Mouse (Mus musculus) telencephalon, adult 2 months (tissue): Measurements from ENCODE around the gene Ddx28.

Source experiments
- DNase-seq: peaks from one replicate; pipeline ENCODE4 v3.0.0-alpha.2; 2011; ENCODE audit warnings: low read depth, low spot score

The Ddx28 gene

DNA sequence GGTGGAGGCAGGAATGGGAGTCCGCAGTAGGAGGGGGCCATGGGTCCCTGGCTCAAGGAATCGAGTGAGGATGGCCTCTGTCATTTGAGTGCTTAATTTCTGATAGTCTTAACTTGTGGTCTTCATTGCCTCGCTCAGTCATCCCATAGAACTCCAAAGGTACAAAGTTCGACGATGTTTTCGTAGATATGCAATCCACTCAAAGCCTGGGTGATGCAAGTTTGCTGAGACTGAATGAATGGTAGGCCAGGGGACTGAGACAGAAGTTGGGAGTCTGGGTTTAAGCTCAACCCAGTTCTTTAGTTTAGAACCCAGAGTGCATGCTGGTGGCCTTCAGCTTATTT is at the start of gene Ddx28:
Ddx28 (minus strand) TSS at position 240 of the 344 bp plus-strand sequence.
- DNase-seq = no peak

- no peak for DNase-seq
These were observed 48.8 kb upstream of the Ddx28 start for GRCm38 (mm10) chr8:106060521-106060920.

DNA sequence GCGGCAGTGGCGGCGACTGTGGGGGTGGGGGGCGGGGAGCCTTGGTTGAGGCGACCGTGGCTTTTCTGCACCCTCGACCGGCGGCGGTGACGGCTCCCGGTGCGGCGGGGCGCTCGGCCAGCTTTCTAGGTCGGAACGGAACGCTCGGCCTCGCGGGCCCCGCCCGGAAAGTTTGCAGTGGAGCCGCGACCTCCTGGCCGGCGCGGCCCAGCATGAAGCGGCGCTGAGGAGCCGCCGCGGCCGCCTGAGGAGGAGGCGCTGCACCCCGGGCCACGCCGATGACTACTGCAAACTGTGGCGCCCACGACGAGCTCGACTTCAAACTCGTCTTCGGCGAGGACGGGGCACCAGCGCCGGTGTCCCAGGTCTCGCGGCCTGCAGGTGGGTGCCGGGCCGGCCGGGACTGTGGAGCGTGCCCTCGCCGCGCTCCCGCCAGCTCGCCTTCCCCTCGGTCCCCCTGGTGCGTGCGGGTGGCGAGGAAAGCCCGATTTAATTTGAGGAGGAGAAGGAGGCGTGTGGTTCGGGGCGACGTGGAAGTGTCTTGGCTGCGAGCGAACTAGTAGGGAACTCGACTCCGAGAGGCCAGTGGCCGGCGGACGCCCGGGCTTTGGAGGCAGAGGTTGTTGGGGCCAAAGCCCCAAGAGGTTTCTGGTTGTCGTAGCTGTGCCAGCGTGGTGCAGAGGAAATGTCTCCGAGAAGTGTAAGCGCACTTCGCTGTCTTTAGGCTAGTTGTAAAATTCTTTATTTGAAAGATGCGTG is 48.1 kb upstream of the Ddx28 start:
- DNase-seq = no peak

- peak; percentile 96 for DNase-seq
These were observed 47.3 kb upstream of the Ddx28 start, which contains the start of gene Nfatc3 for GRCm38 (mm10) chr8:106058731-106059612. Gene Nfatc3, plus strand, starts transcription at chr8:106058840.

GRCm38 (mm10) chr8:106056455-106056982 is 44.8 kb upstream of the Ddx28 start:
- no peak for DNase-seq

DNA sequence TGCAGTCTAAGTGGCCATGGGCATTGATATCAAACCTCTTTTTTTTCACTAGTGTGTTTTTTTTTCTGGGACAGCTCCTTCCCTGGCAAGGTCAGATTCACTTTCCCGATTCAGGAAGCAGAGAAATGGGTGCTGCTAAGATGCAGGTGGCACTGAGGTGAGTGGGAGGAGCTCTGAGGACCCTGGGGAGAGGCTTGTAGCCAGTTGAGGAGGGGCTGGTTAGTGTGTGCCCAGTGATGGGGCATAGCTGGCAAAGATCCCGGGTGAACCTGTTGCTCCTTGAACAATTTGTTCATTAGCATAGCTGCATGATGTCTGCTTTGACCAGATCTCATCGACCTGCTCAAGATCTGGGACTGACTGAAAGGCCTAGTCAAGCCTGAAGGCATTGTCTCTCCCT is 43.4 kb upstream of the Ddx28 start:
- no peak for DNase-seq

DNA sequence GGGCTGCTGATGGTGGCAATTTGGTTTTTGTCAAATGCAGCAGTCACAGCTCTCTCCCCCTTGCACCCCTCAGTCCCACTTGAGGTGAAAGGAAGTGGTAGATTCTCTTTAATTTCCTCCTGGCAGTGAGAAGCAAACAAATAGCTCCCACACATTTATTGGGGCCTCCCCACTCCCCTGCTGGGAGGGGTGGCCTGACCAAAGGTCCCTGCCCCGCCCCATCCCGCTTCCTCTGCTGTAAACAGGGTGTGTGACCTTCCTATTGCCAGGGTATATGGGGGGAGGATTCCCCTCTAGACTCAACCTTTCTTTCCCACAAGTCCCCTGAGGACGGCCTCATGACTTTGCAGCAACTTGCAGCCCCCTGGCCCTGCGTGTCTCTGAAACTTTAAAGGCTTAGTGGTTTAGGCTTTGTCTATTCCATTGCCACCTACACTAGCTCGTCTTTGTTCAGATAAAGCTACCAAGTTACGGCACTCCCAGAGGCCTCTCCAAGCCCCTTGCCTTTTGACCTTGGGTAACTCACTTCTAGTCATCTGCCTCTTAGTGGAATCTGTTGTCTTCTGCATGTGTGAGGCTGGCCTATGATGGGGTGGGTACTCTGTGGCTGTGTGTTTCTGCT is 42.6 kb upstream of the Ddx28 start:
- no peak for DNase-seq

- no peak for DNase-seq
These were observed 40.9 kb upstream of the Ddx28 start for GRCm38 (mm10) chr8:106052510-106053089.

DNA sequence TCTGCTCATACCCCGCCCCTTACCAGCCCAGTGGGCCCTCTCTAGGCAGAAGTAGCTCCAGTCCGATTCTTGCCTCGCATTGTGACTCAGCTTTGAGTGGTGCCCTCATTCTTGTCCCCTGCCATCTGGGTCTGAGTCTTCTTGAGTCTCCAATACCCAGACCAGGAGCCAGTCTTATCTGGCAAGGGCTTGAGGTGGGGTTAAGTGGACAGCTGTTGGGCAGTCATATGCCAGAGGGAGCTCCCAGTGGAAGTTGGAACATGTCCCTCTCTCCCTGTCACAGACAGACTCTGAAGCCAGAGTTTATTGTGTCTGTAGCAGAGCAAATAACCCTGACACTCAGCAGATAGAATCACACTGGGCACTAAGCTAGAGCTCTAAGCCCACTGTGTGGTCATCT is 39.4 kb upstream of the Ddx28 start:
- no peak for DNase-seq

- DNase-seq = no peak
These were observed 38.2 kb upstream of the Ddx28 start for GRCm38 (mm10) chr8:106049840-106050239.

DNA sequence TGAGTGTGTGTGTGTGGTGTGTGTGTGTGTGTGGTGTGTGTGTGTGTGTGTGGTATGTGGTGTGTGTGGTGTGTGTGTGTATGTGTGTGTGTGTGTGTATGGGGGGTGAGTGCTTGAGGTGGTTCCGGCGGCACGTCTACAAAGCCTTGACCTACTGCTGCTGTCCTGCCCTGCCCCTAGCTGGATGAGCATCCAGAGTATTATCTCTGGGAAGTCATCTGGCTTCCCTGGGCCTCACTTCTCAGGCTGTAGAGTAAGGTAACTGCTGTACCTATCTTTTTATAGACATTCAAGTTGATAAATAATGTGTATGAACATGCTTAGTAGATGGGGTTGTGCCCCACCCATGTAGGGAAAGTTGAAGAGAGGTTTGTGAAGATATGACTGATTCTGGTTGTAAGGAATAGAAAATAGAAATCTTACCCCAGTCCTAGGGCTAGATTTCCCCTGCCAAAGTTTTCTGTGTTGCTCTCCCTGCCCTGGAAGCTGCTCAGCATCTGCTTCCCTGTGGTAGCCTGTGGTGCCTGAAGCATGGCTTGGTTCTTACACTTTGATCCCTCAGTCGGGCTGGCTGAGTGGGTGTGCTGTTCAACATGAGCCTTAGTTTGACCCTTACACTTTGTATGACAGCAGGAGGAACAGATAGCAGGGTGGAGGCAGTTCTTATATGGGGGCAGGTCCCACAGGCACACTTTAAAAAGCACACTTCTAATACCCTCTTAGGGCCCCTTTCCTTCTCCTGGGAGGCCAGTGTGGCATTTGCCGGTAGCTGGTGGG is 36.4 kb upstream of the Ddx28 start:
- no peak for DNase-seq

DNA sequence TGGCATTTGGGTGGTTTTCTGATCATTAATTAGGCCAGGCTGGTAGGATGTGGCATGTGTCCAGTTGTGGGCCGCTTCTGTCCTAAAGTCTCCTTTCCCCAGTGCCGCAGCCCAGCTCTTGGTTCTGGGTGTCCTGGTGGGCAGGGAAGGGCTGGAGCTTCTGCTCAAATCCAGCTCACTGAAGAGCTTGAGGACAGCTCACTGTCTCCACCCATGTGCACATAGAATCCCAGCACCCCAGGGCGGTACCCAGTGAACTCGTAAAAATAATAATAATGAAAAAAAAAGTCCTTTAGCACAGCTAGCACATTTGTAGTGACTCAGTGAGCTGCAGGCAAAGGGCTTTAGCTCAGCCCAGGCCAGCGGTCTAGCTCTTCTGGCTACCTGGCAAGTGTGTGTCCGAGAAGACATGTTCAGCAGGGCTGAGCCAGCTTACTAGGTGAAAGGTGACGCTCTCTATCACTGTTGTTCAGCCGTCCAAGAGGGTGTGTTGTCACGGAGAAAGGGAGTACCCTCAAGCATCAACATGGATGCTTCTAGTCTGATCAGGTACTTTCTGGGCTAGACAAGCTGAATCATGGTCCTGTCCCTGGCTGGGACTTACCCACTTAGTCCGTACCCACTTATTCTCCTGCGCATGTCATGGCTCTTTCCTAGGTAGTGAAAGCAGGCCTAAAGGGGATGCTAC is 35.3 kb upstream of the Ddx28 start:
- no peak for DNase-seq

GRCm38 (mm10) chr8:106044151-106044550 is 32.5 kb upstream of the Ddx28 start:
- no peak for DNase-seq

DNA sequence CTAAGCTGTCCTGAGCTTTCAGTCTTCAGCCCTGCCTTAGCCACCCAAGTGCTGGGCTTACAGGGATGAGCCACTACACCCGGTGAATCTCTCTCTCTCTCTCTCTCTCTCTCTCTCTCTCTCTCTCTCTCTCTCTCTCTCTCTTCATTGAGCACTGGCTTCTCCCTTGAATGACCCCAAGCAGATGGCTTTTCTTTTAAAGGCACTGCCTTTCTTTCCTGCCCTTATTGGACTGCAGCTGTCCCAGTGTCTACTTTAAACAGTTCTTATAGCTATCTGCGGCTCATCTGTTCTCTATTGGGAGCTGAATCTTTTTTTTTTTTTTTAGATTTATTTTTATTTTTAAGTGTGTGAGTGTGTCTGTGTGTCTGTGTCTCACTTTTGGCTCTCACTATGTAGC is 31.4 kb upstream of the Ddx28 start:
- no peak for DNase-seq

DNA sequence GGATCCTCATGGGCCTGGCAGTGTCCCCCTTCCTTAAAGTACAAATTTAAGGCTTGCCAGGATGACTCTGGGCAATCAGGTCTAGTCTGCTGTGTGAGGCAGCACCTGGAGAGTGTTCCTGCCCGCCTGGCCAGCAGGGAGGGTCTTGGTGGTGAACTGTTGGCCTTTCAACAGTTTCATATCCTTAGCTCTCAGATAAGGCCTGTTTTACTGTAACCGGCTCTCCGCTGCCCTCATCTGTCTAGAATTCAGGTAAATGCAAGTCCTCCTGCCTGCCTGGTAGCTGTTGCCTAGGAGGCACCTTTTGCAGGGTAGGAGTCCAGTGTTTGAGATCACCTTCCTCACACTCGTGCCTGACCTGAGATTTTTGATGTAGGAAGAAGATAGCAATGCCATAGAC is 28.5 kb upstream of the Ddx28 start:
- DNase-seq = no peak

- DNase-seq = no peak
These were observed 27.9 kb upstream of the Ddx28 start for GRCm38 (mm10) chr8:106039605-106040004.

DNA sequence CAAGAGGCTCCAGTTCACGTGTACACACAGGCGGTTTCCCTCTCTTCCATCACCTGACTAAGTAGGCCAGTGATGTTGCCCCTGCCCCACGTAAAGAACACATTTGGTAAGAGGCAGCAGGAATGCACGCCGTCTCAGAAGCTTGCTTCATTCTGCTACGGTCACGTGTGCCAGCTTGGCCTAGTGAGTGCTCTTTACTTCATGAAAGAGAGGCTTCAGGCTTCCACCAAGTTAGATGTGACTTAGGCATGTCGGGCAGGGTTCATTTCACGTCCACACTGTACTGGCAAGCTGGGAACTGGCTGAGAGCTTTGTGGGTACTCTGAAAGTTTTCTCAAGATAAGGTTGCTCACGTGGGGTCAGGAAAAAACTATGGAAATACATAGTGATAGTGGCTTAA is 27.0 kb upstream of the Ddx28 start:
- DNase-seq = no peak

GRCm38 (mm10) chr8:106022483-106022882 is 10.8 kb upstream of the Ddx28 start:
- DNase-seq = peak; percentile 31

- no peak for DNase-seq
These were observed 6.4 kb upstream of the Ddx28 start for GRCm38 (mm10) chr8:106018039-106018438.

DNA sequence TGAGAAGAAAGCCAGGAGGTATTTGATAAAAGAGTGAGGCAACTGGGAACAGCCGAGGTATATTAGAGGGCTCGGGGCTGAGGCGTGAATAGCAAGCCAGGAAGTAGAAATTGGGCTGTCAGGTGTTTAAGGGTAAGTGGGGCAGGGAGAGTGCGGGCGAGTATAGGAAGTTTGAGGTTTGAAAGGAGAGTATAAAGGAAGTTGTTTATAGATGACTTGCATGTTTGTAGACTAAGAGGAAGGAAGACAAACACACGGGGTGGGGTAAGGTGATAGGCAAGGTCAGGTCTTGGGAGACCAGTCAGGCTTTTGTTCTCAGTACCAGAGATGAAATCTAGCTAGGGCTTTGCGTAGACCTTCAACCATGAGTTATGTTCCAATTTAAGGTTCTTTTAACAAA is 5.4 kb upstream of the Ddx28 start:
- no peak for DNase-seq
